30 mouse cellular contexts compared by ENCODE assay signal in genomic region chr8:9813273-9813946, GRCm38 (mm10). TPM values are rescaled to one million over a fixed set of nuclear protein-coding genes. Genes with fewer than 3 reads are reported as not detected.
DNase-seq lines count a peak whose midpoint lies in the region; ATAC-seq lines count a peak whose summit lies in the region.
"Had no signal": no experiment of that assay in that cellular context is flagged by ENCODE, and none has a peak within 500 bp of the region (broad histone marks: within the 10 kb centered on the region; RNA-seq: fewer than 3 reads in every experiment).

No protein-coding gene starts in this region.

- no peaks in the 10 kb centered on the region for H3K4me1 ChIP-seq in hindbrain, embryonic 16.5 days (ENCODE audit: control insufficient read depth, insufficient read depth, low read depth, low read length)
- H3K4me1 ChIP-seq in hindbrain, embryonic 10.5 days (replicated peaks), result peaks cover 3% of the 10 kb centered on the region; the same call in 1 of the 2 replicates
- H3K4me1 ChIP-seq in limb, embryonic 10.5 days, result peaks cover 43% of the 10 kb centered on the region
- H3K4me1 ChIP-seq: forebrain, embryonic 12.5 days; heart, embryonic 15.5 days; limb, embryonic 15.5 days; liver, embryonic 15.5 days; neural tube, embryonic 15.5 days; stomach, embryonic 15.5 days had no signal

- H3K27ac ChIP-seq in hindbrain, embryonic 16.5 days (ENCODE audit: low read depth, low read length), result no peak overlapping the region
- no peak overlapping the region for H3K27ac ChIP-seq in hindbrain, embryonic 10.5 days
- no peak overlapping the region for H3K27ac ChIP-seq in limb, embryonic 10.5 days
- H3K27ac ChIP-seq: forebrain, embryonic 12.5 days; heart, adult 2 months; heart, embryonic 15.5 days; limb, embryonic 15.5 days; liver, embryonic 15.5 days; neural tube, embryonic 15.5 days; stomach, embryonic 15.5 days had no signal

- no peaks in the 10 kb centered on the region for H3K36me3 ChIP-seq in hindbrain, embryonic 16.5 days (ENCODE audit: control insufficient read depth, insufficient read depth, low read length)
- H3K36me3 ChIP-seq in hindbrain, embryonic 10.5 days, result no peaks in the 10 kb centered on the region
- H3K36me3 ChIP-seq in limb, embryonic 10.5 days, result no peaks in the 10 kb centered on the region
- H3K36me3 ChIP-seq: forebrain, embryonic 12.5 days; heart, embryonic 15.5 days; limb, embryonic 15.5 days; liver, embryonic 15.5 days; neural tube, embryonic 15.5 days; stomach, embryonic 15.5 days had no signal

- peak; percentile 58; the same call in 1 of the 2 replicates for ATAC-seq in hindbrain, embryonic 16.5 days
- ATAC-seq: inflammation-experienced regulatory T-cells, adult 6 months had no signal

- H3K9ac ChIP-seq in hindbrain, embryonic 16.5 days (ENCODE audit: low read depth, low read length), result no peak overlapping the region
- H3K9ac ChIP-seq: forebrain, embryonic 12.5 days; heart, embryonic 15.5 days; limb, embryonic 15.5 days; liver, embryonic 15.5 days; neural tube, embryonic 15.5 days; stomach, embryonic 15.5 days had no signal

- no peak overlapping the region for H3K4me3 ChIP-seq in hindbrain, embryonic 16.5 days (ENCODE audit: low read length)
- H3K4me3 ChIP-seq in hindbrain, embryonic 10.5 days, result no peak overlapping the region
- H3K4me3 ChIP-seq in limb, embryonic 10.5 days, result no peak overlapping the region
- H3K4me3 ChIP-seq: forebrain, embryonic 12.5 days; heart, adult 2 months; heart, embryonic 15.5 days; limb, embryonic 15.5 days; liver, embryonic 15.5 days; myocyte; neural tube, embryonic 15.5 days; stomach, embryonic 15.5 days had no signal

- no peaks in the 10 kb centered on the region for H3K9me3 ChIP-seq in hindbrain, embryonic 16.5 days (ENCODE audit: control insufficient read depth, low read length)
- H3K9me3 ChIP-seq in hindbrain, embryonic 10.5 days, result no peaks in the 10 kb centered on the region
- no peaks in the 10 kb centered on the region for H3K9me3 ChIP-seq in limb, embryonic 10.5 days (replicated peaks)
- H3K9me3 ChIP-seq: forebrain, embryonic 12.5 days; heart, embryonic 15.5 days; limb, embryonic 15.5 days; liver, embryonic 15.5 days; neural tube, embryonic 15.5 days; stomach, embryonic 15.5 days had no signal

- DNase-seq in hindbrain, embryonic 10.5 days (ENCODE audit: low spot score), result no peak
- peak; percentile 27 for DNase-seq in cerebellum, adult 11-12 months
- DNase-seq in cerebellum, adult 9-11 months, result peak; percentile 34
- DNase-seq in limb, embryonic 10.5 days (ENCODE audit: low spot score), result peak; percentile 53
- no peak for DNase-seq in adrenal gland, postnatal 25 days
- DNase-seq in testis, postnatal 10 days (ENCODE audit: low spot score), result no peak
- DNase-seq: adrenal gland, postnatal 36 days; B cell, adult 2 months; gastrocnemius, postnatal 10 days; heart, adult 2 months; heart, postnatal 4 days; kidney, postnatal 36 days; lung, postnatal 10 days; midbrain, embryonic 14.5 days had no signal

- no peaks in the 10 kb centered on the region for H3K27me3 ChIP-seq in hindbrain, embryonic 16.5 days (replicated peaks; ENCODE audit: control insufficient read depth, insufficient read depth, low read length)
- H3K27me3 ChIP-seq in hindbrain, embryonic 10.5 days (ENCODE audit: insufficient read depth, poor library complexity, severe bottlenecking), result no peaks in the 10 kb centered on the region
- H3K27me3 ChIP-seq in limb, embryonic 10.5 days (ENCODE audit: low read depth, poor library complexity, severe bottlenecking), result no peaks in the 10 kb centered on the region
- H3K27me3 ChIP-seq: forebrain, embryonic 12.5 days; heart, embryonic 15.5 days; limb, embryonic 15.5 days; liver, embryonic 15.5 days; neural tube, embryonic 15.5 days; stomach, embryonic 15.5 days had no signal

- no peak overlapping the region for H3K4me2 ChIP-seq in hindbrain, embryonic 16.5 days (ENCODE audit: low read length)
- H3K4me2 ChIP-seq: forebrain, embryonic 12.5 days; heart, embryonic 15.5 days; limb, embryonic 15.5 days; liver, embryonic 15.5 days; neural tube, embryonic 15.5 days; stomach, embryonic 15.5 days had no signal

- 67% methylated on average over 8 of the region's 8 CpGs for WGBS in hindbrain, embryonic 16.5 days
- 75% methylated on average over 8 of the region's 8 CpGs for WGBS in hindbrain, embryonic 10.5 days
- WGBS in limb, embryonic 10.5 days, result 34% methylated on average over 8 of the region's 8 CpGs

RNA-seq across cellular contexts. Expression of gene Fam155a, which starts 42.4 kb away (rescaled TPM):
- polyA plus RNA-seq in hindbrain, embryonic 16.5 days (2015; fragmentation: Nextera tagmentation; extraction: Ambion mirVana), result 25.7 and 30.3 TPM in 2 replicates
- 1.1 and 2.8 TPM in 2 replicates for polyA plus RNA-seq in hindbrain, embryonic 10.5 days (2016; fragmentation: Nextera tagmentation; extraction: Ambion mirVana)
- 0.19 and 0.25 TPM in 2 replicates for polyA plus RNA-seq in limb, embryonic 10.5 days (2016; fragmentation: Nextera tagmentation; extraction: Ambion mirVana)
- total RNA-seq in adrenal gland, postnatal 25 days (2021), result 5.5 and 7.9 TPM in 2 replicates
- total RNA-seq: heart, adult 2 months; heart, postnatal 4 days; megakaryocyte progenitor cell, adult 5-6 weeks had no signal
- polyA plus RNA-seq: myocyte; spleen, adult 2 months had no signal

RNA-seq across cellular contexts. Expression of gene Gm10217, which starts 50.6 kb away (rescaled TPM):
- polyA plus RNA-seq in hindbrain, embryonic 16.5 days (2015; fragmentation: Nextera tagmentation; extraction: Ambion mirVana), result not detected in 2 replicates
- polyA plus RNA-seq in hindbrain, embryonic 10.5 days (2016; fragmentation: Nextera tagmentation; extraction: Ambion mirVana), result not detected in 2 replicates
- not detected in 2 replicates for polyA plus RNA-seq in limb, embryonic 10.5 days (2016; fragmentation: Nextera tagmentation; extraction: Ambion mirVana)
- not detected in 2 replicates for total RNA-seq in adrenal gland, postnatal 25 days (2021)
- total RNA-seq: adrenal gland, postnatal 36 days; gastrocnemius, postnatal 10 days; heart, adult 2 months; heart, postnatal 4 days; layer of hippocampus, postnatal 14 days; megakaryocyte progenitor cell, adult 5-6 weeks had no signal
- polyA plus RNA-seq: embryonic facial prominence, embryonic 11.5 days; forebrain, embryonic 12.5 days; frontal cortex, adult 2 months; heart, adult 2 months; heart, embryonic 15.5 days; inflammation-experienced regulatory T-cells, adult 6 months; kidney, embryonic 14.5 days; limb, embryonic 15.5 days; liver, embryonic 15.5 days; midbrain, embryonic 14.5 days; myocyte; neural tube, embryonic 15.5 days; spleen, adult 2 months; stomach, embryonic 15.5 days; thymus, postnatal 0 days had no signal

Comparison
In these comparisons a context has a peak if more than half of its experiments do, and no peak if none do; other contexts are left out.
1. DNase-seq: peak in cerebellum, adult 11-12 months (single experiment), cerebellum, adult 9-11 months (single experiment) and limb, embryonic 10.5 days (single experiment); none in hindbrain, embryonic 10.5 days (single experiment), adrenal gland, postnatal 25 days (single experiment) and testis, postnatal 10 days (single experiment).